ENCODE assay signal across 7 mouse cellular contexts in genomic region chr8:71487691-71488445, GRCm38 (mm10). TPM values are rescaled to one million over a fixed set of nuclear protein-coding genes. Genes with fewer than 3 reads are reported as not detected.
DNase-seq lines count a peak whose midpoint lies in the region; ATAC-seq and TF ChIP-seq lines count a peak whose summit lies in the region.

Gene Gtpbp3, plus strand, starts transcription at chr8:71488103.

- DNase-seq in adrenal gland, adult 18-20 months (ENCODE audit: low spot score in 2 of 2): peak; percentile 78
- DNase-seq in embryo, embryonic 11 days: peak; percentile 92
- no peak for DNase-seq in gonadal fat pad, adult 2 months (ENCODE audit: low read depth)
- DNase-seq in limb, embryonic 10.5 days (ENCODE audit: low spot score): peak; percentile 84
- DNase-seq in midbrain, embryonic 11.5 days (ENCODE audit: low spot score, missing footprints): peak; percentile 96
- peak; percentile 72 for DNase-seq in right cerebral cortex, postnatal 4 days

- peak; percentile 29 for ATAC-seq in intestine, postnatal 0 days
- peak; percentile 55 for ATAC-seq in midbrain, embryonic 11.5 days (ENCODE audit: low FRiP score)

- H3K4me2 ChIP-seq in intestine, postnatal 0 days (replicated peaks; ENCODE audit: low read depth): peak within 1 kb of the TSS; percentile 98
- H3K4me2 ChIP-seq in midbrain, embryonic 11.5 days: peak within 1 kb of the TSS; percentile 100

- H3K4me1 ChIP-seq in intestine, postnatal 0 days (replicated peaks; ENCODE audit: control insufficient read depth, insufficient read depth, low read length): peaks cover 9% of the 10 kb centered on the region
- H3K4me1 ChIP-seq in limb, embryonic 10.5 days: peaks cover 47% of the 10 kb centered on the region
- peaks cover 25% of the 10 kb centered on the region for H3K4me1 ChIP-seq in midbrain, embryonic 11.5 days (ENCODE audit: control insufficient read depth, insufficient read depth, low read length)

- under 1% methylated on average over 33 of the region's 33 CpGs for WGBS in intestine, postnatal 0 days
- WGBS in limb, embryonic 10.5 days: under 1% methylated on average over 33 of the region's 33 CpGs
- under 1% methylated on average over 33 of the region's 33 CpGs for WGBS in midbrain, embryonic 11.5 days

- TF ChIP-seq CTCF in intestine, postnatal 0 days (IDR thresholded peaks at IDR 0.05; ENCODE audit: low read depth): no peak

- H3K36me3 ChIP-seq in intestine, postnatal 0 days (ENCODE audit: control insufficient read depth, insufficient read depth): peaks cover 19% of the 10 kb centered on the region; the same call in 1 of the 2 replicates
- peaks cover 52% of the 10 kb centered on the region for H3K36me3 ChIP-seq in limb, embryonic 10.5 days
- H3K36me3 ChIP-seq in midbrain, embryonic 11.5 days (ENCODE audit: control insufficient read depth, insufficient read depth, low read length): peaks cover 5% of the 10 kb centered on the region

- H3K9ac ChIP-seq in intestine, postnatal 0 days (ENCODE audit: low read depth, low read length): peak within 1 kb of the TSS; percentile 62
- peak within 1 kb of the TSS; percentile 76 for H3K9ac ChIP-seq in midbrain, embryonic 11.5 days (ENCODE audit: low read length)

- H3K27ac ChIP-seq in intestine, postnatal 0 days (ENCODE audit: low read depth, low read length): peak within 1 kb of the TSS; percentile 74
- H3K27ac ChIP-seq in limb, embryonic 10.5 days: peak within 1 kb of the TSS; percentile 93
- peak within 1 kb of the TSS; percentile 62 for H3K27ac ChIP-seq in midbrain, embryonic 11.5 days (ENCODE audit: low read depth, low read length)

- peak within 1 kb of the TSS; percentile 70 for H3K4me3 ChIP-seq in intestine, postnatal 0 days (ENCODE audit: low read depth, low read length)
- peak within 1 kb of the TSS; percentile 78 for H3K4me3 ChIP-seq in limb, embryonic 10.5 days
- H3K4me3 ChIP-seq in midbrain, embryonic 11.5 days (ENCODE audit: low read depth, low read length): peak within 1 kb of the TSS; percentile 83

- H3K27me3 ChIP-seq in intestine, postnatal 0 days (replicated peaks; ENCODE audit: control insufficient read depth, insufficient read depth, low read length): no peaks in the 10 kb centered on the region
- H3K27me3 ChIP-seq in limb, embryonic 10.5 days (ENCODE audit: low read depth, poor library complexity, severe bottlenecking): no peaks in the 10 kb centered on the region
- no peaks in the 10 kb centered on the region for H3K27me3 ChIP-seq in midbrain, embryonic 11.5 days (ENCODE audit: control insufficient read depth, insufficient read depth, low read length)

- H3K9me3 ChIP-seq in intestine, postnatal 0 days (ENCODE audit: control insufficient read depth): no peaks in the 10 kb centered on the region
- no peaks in the 10 kb centered on the region for H3K9me3 ChIP-seq in limb, embryonic 10.5 days (replicated peaks)
- no peaks in the 10 kb centered on the region for H3K9me3 ChIP-seq in midbrain, embryonic 11.5 days (ENCODE audit: control insufficient read depth, low read length)

RNA-seq across cellular contexts. Expression of gene Gtpbp3, which starts in this region (rescaled TPM):
- total RNA-seq in adrenal gland, adult 18-20 months (2021): 10 to 100 TPM; 19.0 to 22.8 TPM
- polyA plus RNA-seq in gonadal fat pad, adult 2 months (2012; rRNA removed): 19.0 and 21.4 TPM in 2 replicates
- 6.3 and 6.6 TPM in 2 replicates for polyA plus RNA-seq in intestine, postnatal 0 days (2015; fragmentation: Nextera tagmentation; extraction: Ambion mirVana)
- 26.8 and 28.2 TPM in 2 replicates for polyA plus RNA-seq in limb, embryonic 10.5 days (2016; fragmentation: Nextera tagmentation; extraction: Ambion mirVana)
- 4.0 and 4.6 TPM in 2 replicates for polyA plus RNA-seq in midbrain, embryonic 11.5 days (2014; fragmentation: Nextera tagmentation; extraction: Ambion mirVana)
